Mouse (Mus musculus) bone marrow macrophage, adult 2 months (primary cell): ENCODE measurements around the gene Olfr1347. TPM values are rescaled to one million over a fixed set of nuclear protein-coding genes. Genes with fewer than 3 reads are reported as not detected.

Source experiments
- H3K27ac ChIP-seq: 2 replicates; pipeline ENCODE4 v1.5.1; 2012; ENCODE audit warnings: low read depth, low read length; ENCODE audit not compliant: insufficient read depth
- H3K4me1 ChIP-seq: 2 replicates; pipeline ENCODE4 v1.6.1; 2012; ENCODE audit warnings: low read length; ENCODE audit not compliant: control insufficient read depth, insufficient read depth
- H3K4me3 ChIP-seq: 2 replicates; pipeline ENCODE4 v1.5.1; 2012; ENCODE audit warnings: mild to moderate bottlenecking, low read length, moderate library complexity; ENCODE audit not compliant: insufficient read depth
- CTCF ChIP-seq: IDR thresholded peaks from 2 replicates; pipeline ENCODE4 v1.5.1; 2012; ENCODE audit warnings: low read depth, mild to moderate bottlenecking, low read length, moderate library complexity
- POLR2A ChIP-seq: IDR thresholded peaks from 2 replicates; pipeline ENCODE4 v1.6.1; 2012; ENCODE audit warnings: mild to moderate bottlenecking, low read depth, low read length, borderline replicate concordance
- polyA plus RNA-seq: library from polyadenylated mRNA; stranded (reverse); fragments of >200 nt; gene quantifications from 2 replicates; pipeline ENCODE4 v1.2.4, GENCODE M21; 2012; ENCODE audit not compliant: missing spikeins, insufficient read depth, insufficient read length

Olfr1347 gene
- polyA plus RNA-seq, 1 experiment = not detected

- no peak for TF ChIP-seq CTCF
- no peak for TF ChIP-seq POLR2A
- no peaks in the 10 kb centered on the region for H3K4me1 ChIP-seq
- no peak overlapping the region for H3K4me3 ChIP-seq
- H3K27ac ChIP-seq = no peak overlapping the region
Observed at GRCm38 (mm10) chr7:6447771-6448170, 51.8 kb downstream of the Olfr1347 start.

- Histone ChIP-seq H3K4me1 (no peaks in the 10 kb centered on the region), H3K4me3 (no peak overlapping the region), H3K27ac (no peak overlapping the region)
- TF ChIP-seq CTCF = no peak
- no peak for TF ChIP-seq POLR2A
Observed at GRCm38 (mm10) chr7:6441173-6441572, 58.4 kb downstream of the Olfr1347 start.

DNA sequence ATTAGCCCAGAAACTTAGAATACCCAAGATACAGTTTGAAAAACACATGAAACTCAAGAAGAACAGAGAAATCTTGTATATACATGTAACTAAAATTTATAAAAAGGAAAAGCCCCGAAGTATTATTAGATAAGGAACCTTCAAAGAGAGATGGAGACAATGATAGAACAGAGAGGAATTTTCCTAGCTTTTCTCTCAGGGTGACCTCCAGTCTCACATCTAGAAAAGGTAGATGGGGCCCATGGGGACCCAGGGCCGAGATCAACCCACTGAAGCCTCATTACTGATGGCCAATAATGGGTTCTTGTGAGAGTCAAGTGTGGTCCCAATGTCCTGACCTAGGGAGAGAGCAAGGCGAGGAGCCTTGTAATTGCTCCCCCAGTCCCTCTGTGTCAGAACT is 61.2 kb downstream of the Olfr1347 start, which contains the start of gene Olfr1344:
Gene Olfr1344 (plus strand): TSS at position 301 of the 400 bp plus-strand sequence.
- Histone ChIP-seq H3K27ac (no peak within 1 kb of the TSS), H3K4me3 (no peak within 1 kb of the TSS), H3K4me1 (no peaks in the 10 kb centered on the region)
- no peak for TF ChIP-seq POLR2A
- TF ChIP-seq CTCF = no peak

Other genes starting within 250 kb of the Olfr1347 start
- gene Epp13, start 247.0 kb downstream of the Olfr1347 start, polyA plus RNA-seq = not detected in 2 replicates
- 2.0 and 2.9 TPM in 2 replicates for gene Zfp667, start 213.2 kb downstream of the Olfr1347 start, polyA plus RNA-seq
- gene Zfp583, start 168.5 kb downstream of the Olfr1347 start, polyA plus RNA-seq = 3.2 and 3.9 TPM in 2 replicates
- 0.31 TPM in 1 of 2 replicates, not detected in the other for gene Gm3854, start 156.0 kb downstream of the Olfr1347 start, polyA plus RNA-seq
- 2.5 and 2.7 TPM in 2 replicates for gene Zfp78, start 136.5 kb downstream of the Olfr1347 start, polyA plus RNA-seq
- gene Zfp28, start 116.5 kb downstream of the Olfr1347 start, polyA plus RNA-seq = 8.7 and 9.5 TPM in 2 replicates
- gene Smim17, start 101.0 kb downstream of the Olfr1347 start, polyA plus RNA-seq = 0.25 TPM in 1 of 2 replicates, not detected in the other
- 0.17 TPM in 1 of 2 replicates, not detected in the other for gene Gm20715, start 89.5 kb downstream of the Olfr1347 start, polyA plus RNA-seq
- gene Olfr1344, start 61.1 kb downstream of the Olfr1347 start, polyA plus RNA-seq = not detected in 2 replicates
- gene Olfr1336, start 43.6 kb downstream of the Olfr1347 start, polyA plus RNA-seq = 0.11 TPM in 1 of 2 replicates, not detected in the other
- gene Olfr1346, start 32.7 kb downstream of the Olfr1347 start, polyA plus RNA-seq = not detected in 2 replicates
- not detected in 2 replicates for gene Olfr5, start 12.8 kb downstream of the Olfr1347 start, polyA plus RNA-seq
- gene Olfr1348, start 9.0 kb upstream of the Olfr1347 start, polyA plus RNA-seq = not detected in 2 replicates
- gene Olfr1349, start 23.2 kb upstream of the Olfr1347 start, polyA plus RNA-seq = not detected in 2 replicates
- gene Olfr1350, start 65.1 kb upstream of the Olfr1347 start, polyA plus RNA-seq = not detected in 2 replicates
- gene Zim1, start 196.7 kb upstream of the Olfr1347 start, polyA plus RNA-seq = 0.11 TPM in 1 of 2 replicates, not detected in the other
- 0.15 TPM in 1 of 2 replicates, not detected in the other for gene Peg3, start 230.7 kb upstream of the Olfr1347 start, polyA plus RNA-seq
- gene Usp29, start 230.8 kb upstream of the Olfr1347 start, polyA plus RNA-seq = 0.32 TPM in 1 of 2 replicates, not detected in the other